Mouse (Mus musculus) adrenal gland, postnatal 0 days (tissue): ENCODE data around the gene Gm3278. TPM values are rescaled to one million over a fixed set of nuclear protein-coding genes. Genes with fewer than 3 reads are reported as not detected.

Experiments
- polyA plus RNA-seq: library from polyadenylated mRNA; unstranded; fragments of >200 nt; fragmentation: Nextera tagmentation; extraction: Ambion mirVana; gene quantifications from 2 replicates; pipeline ENCODE4 v1.2.1, GENCODE M21; 2015

Gene Gm3278
- not detected in 2 replicates for polyA plus RNA-seq

DNA sequence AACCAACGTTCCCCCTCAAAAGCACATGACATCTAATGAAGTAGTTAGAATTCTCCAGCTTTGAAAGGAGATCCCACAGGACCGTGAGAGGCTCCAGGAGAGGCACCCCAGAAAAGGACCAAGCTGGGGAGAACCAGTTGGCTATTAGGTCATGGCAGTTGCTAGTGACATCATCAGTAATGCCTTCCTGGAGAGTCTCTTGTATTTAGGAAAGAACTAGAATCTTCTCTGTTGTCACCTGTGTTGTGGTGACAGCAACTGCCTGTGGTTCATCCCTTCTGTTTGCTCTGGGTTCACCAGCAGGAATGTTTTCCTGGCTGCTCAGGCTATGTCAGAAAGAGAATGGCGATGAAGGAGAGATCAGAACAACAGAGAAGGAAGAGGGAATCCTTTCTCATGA lies at the start of gene Gm3278:
Gene Gm3278 (plus strand): TSS at position 301 of the 400 bp plus-strand sequence.

DNA sequence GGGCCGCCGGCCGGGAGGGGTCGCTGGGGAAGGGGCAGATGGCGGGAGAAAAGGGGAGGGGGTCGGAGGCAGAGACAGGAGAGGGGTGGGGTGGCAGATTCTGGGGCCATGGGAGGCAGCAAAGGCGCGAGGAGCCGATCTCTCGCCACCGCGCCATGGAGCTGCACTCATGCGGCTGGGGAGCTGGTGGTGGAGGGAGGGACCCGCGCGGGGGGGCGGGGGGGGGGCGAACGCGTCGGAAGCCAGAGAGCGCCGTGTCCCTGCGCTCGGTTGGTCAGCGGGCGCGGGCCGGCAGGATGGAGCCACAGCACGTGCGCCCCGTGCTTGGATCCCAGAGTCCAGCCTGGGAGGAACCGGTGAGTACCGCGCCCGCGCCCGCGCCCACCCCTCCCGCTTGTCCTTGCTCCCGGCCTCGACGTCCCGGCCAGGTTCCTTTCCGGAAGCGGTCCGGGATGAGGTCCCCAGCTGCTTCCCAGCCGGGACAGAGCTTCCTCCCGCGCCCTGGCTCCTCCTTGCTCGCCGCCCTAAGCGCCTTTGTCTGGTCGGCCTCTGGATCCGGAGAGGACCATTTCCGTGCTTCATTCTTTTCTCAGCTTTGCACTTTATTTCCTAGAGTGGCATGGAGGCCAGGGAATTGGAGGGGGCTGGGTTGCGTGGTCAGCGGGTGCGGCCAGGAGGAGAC lies 36.8 kb upstream of the Gm3278 start, which contains the start of gene Gm3264:
Gene Gm3264 (plus strand): TSS at position 278 of the 682 bp plus-strand sequence.

Other genes with a start within 250 kb of the Gm3278 start
- gene Gm3239, start 228.2 kb upstream of the Gm3278 start, polyA plus RNA-seq, result not detected in 2 replicates
- not detected in 2 replicates for gene Gm7876, start 183.2 kb upstream of the Gm3278 start, polyA plus RNA-seq
- gene Gm3252, start 165.6 kb upstream of the Gm3278 start, polyA plus RNA-seq, result not detected in 2 replicates
- not detected in 2 replicates for gene Gm9602, start 116.1 kb upstream of the Gm3278 start, polyA plus RNA-seq
- gene Gm3269, start 54.3 kb upstream of the Gm3278 start, polyA plus RNA-seq, result not detected in 2 replicates
- 0.77 TPM in 1 of 2 replicates, not detected in the other for gene Gm3264, start 36.8 kb upstream of the Gm3278 start, polyA plus RNA-seq
- not detected in 2 replicates for gene Gm8297, start 91.5 kb downstream of the Gm3278 start, polyA plus RNA-seq
- not detected in 2 replicates for gene Gm3298, start 123.5 kb downstream of the Gm3278 start, polyA plus RNA-seq
- not detected in 2 replicates for gene 4930555G01Rik, start 158.2 kb downstream of the Gm3278 start, polyA plus RNA-seq
- gene Gm8281, start 178.6 kb downstream of the Gm3278 start, polyA plus RNA-seq, result 0.14 and 0.57 TPM in 2 replicates
- not detected in 2 replicates for gene Gm8279, start 239.1 kb downstream of the Gm3278 start, polyA plus RNA-seq